Mouse (Mus musculus) adrenal gland, postnatal 10 days (tissue): Measurements from ENCODE around the gene Grik4. TPM values are rescaled to one million over a fixed set of nuclear protein-coding genes. Genes with fewer than 3 reads are reported as not detected.
A peak's percentile ranks its signal among the peaks of the same experiment; 100 is the strongest.

Experiments
- DNase-seq: peaks from one replicate; pipeline ENCODE4 v3.0.0; 2021; ENCODE audit warnings: mixed read lengths
- total RNA-seq, 2 experiments: library from RNA; stranded (reverse); gene quantifications; 2 replicates each; pipeline ENCODE4 v1.2.3; 2021

Gene Grik4
- total RNA-seq, 2 experiments from 2014 or later = 1.2 to 1.5 TPM

- DNase-seq = peak; percentile 17
Measured at GRCm38 (mm10) chr9:42898091-42898591, 46.2 kb downstream of the Grik4 start.

GRCm38 (mm10) chr9:42897361-42898051, 46.8 kb downstream of the Grik4 start:
- peak; percentile 62 for DNase-seq

- DNase-seq = no peak
Measured at GRCm38 (mm10) chr9:42896421-42897210, 47.7 kb downstream of the Grik4 start.

GRCm38 (mm10) chr9:42892765-42893164, 51.5 kb downstream of the Grik4 start:
- no peak for DNase-seq

GRCm38 (mm10) chr9:42887930-42888329, 56.4 kb downstream of the Grik4 start:
- DNase-seq = no peak

- DNase-seq = no peak
Measured at GRCm38 (mm10) chr9:42886112-42886766, 58.1 kb downstream of the Grik4 start.

- no peak for DNase-seq
Measured at GRCm38 (mm10) chr9:42885566-42885965, 58.7 kb downstream of the Grik4 start.

- no peak for DNase-seq
Measured at GRCm38 (mm10) chr9:42885123-42885522, 59.2 kb downstream of the Grik4 start.

- peak; percentile 56 for DNase-seq
Measured at GRCm38 (mm10) chr9:42883006-42883759, 61.1 kb downstream of the Grik4 start.

- no peak for DNase-seq
Measured at GRCm38 (mm10) chr9:42882313-42882712, 62.0 kb downstream of the Grik4 start.

- DNase-seq = no peak
Measured at GRCm38 (mm10) chr9:42881040-42881439, 63.3 kb downstream of the Grik4 start.

- no peak for DNase-seq
Measured at GRCm38 (mm10) chr9:42878401-42878800, 65.9 kb downstream of the Grik4 start.

- DNase-seq = no peak
Measured at GRCm38 (mm10) chr9:42872885-42873284, 71.4 kb downstream of the Grik4 start.

- peak; percentile 78 for DNase-seq
Measured at GRCm38 (mm10) chr9:42871681-42872080, 72.6 kb downstream of the Grik4 start.

- DNase-seq = no peak
Measured at GRCm38 (mm10) chr9:42870257-42870656, 74.0 kb downstream of the Grik4 start.

GRCm38 (mm10) chr9:42868508-42868907, 75.8 kb downstream of the Grik4 start:
- DNase-seq = no peak

GRCm38 (mm10) chr9:42866650-42867049, 77.6 kb downstream of the Grik4 start:
- DNase-seq = no peak

- no peak for DNase-seq
Measured at GRCm38 (mm10) chr9:42865036-42865829, 79.1 kb downstream of the Grik4 start.

GRCm38 (mm10) chr9:42863360-42863759, 80.9 kb downstream of the Grik4 start:
- DNase-seq = no peak

- no peak for DNase-seq
Measured at GRCm38 (mm10) chr9:42861711-42862110, 82.6 kb downstream of the Grik4 start.

- no peak for DNase-seq
Measured at GRCm38 (mm10) chr9:42861238-42861637, 83.1 kb downstream of the Grik4 start.
